Mouse (Mus musculus) embryonic facial prominence, embryonic 11.5 days (tissue): ENCODE measurements around the gene Gli2. TPM values are rescaled to one million over a fixed set of nuclear protein-coding genes. Genes with fewer than 3 reads are reported as not detected.
A peak's percentile ranks its signal among the peaks of the same experiment; 100 is the strongest.

Source experiments
- ATAC-seq: fragments of 200-750 bp; cut with Nextera tagmentation; replicated peaks from 2 replicates; pipeline ENCODE4 v1.8.0; 2017; ENCODE audit warnings: low read depth; ENCODE audit not compliant: insufficient number of reproducible peaks, low FRiP score, low TSS enrichment
- DNase-seq: peaks from one replicate; pipeline ENCODE4 v3.0.0-alpha.2; 2015; ENCODE audit warnings: low spot score
- H3K27ac ChIP-seq: fragments of 300-500 bp; sonication (generic); replicated peaks from 2 replicates; pipeline ENCODE4 v1.5.1; 2014; ENCODE audit warnings: mild to moderate bottlenecking, low read depth, low read length, control low read depth
- H3K27me3 ChIP-seq: fragments of 300-500 bp; sonication (generic); 2 replicates; pipeline ENCODE4 v1.6.1; 2014; ENCODE audit warnings: mild to moderate bottlenecking, low read length, moderate library complexity, mixed read lengths; ENCODE audit not compliant: control insufficient read depth, insufficient read depth
- H3K36me3 ChIP-seq: fragments of 300-500 bp; sonication (generic); replicated peaks from 2 replicates; pipeline ENCODE4 v1.6.1; 2014; ENCODE audit warnings: low read depth, mild to moderate bottlenecking, low read length, moderate library complexity, mixed read lengths; ENCODE audit not compliant: control insufficient read depth, insufficient read depth
- H3K4me1 ChIP-seq: fragments of 300-500 bp; sonication (generic); 2 replicates; pipeline ENCODE4 v1.6.1; 2014; ENCODE audit warnings: low read length, mixed read lengths; ENCODE audit not compliant: control insufficient read depth, insufficient read depth
- H3K4me2 ChIP-seq: fragments of 300-500 bp; sonication (generic); 2 replicates; pipeline ENCODE4 v1.6.1; 2014; ENCODE audit warnings: low read depth, mild to moderate bottlenecking, control low read depth, low read length, moderate library complexity
- H3K4me3 ChIP-seq: fragments of 300-500 bp; sonication (generic); 2 replicates; pipeline ENCODE4 v1.5.1; 2014; ENCODE audit warnings: low read depth, low read length, control low read depth
- H3K9ac ChIP-seq: fragments of 300-500 bp; sonication (generic); replicated peaks from 2 replicates; pipeline ENCODE4 v1.6.1; 2014; ENCODE audit warnings: mild to moderate bottlenecking, control low read depth, low read length
- H3K9me3 ChIP-seq: fragments of 300-500 bp; sonication (generic); replicated peaks from 2 replicates; pipeline ENCODE4 v1.6.1; 2016; ENCODE audit warnings: mild to moderate bottlenecking, low read length, inconsistent platforms, mixed read lengths; ENCODE audit not compliant: control insufficient read depth
- WGBS: fragments of 180-500 bp; shearing (Covaris S2); extraction: QIAGEN DNeasy Blood & Tissue Kit; methylation state at CpG from one replicate; pipeline ENCODE4 v1.1.7; 2014; 5-methylcytosine and 5-hydroxymethylcytosine counted together
- polyA plus RNA-seq: library from polyadenylated mRNA; unstranded; fragments of >200 nt; fragmentation: Nextera tagmentation; extraction: Ambion mirVana; gene quantifications from 2 replicates; pipeline ENCODE4 v1.2.1, GENCODE M21; 2014

Gli2 gene
- polyA plus RNA-seq, 1 experiment from 2014 or later, result 13.3 TPM

DNA sequence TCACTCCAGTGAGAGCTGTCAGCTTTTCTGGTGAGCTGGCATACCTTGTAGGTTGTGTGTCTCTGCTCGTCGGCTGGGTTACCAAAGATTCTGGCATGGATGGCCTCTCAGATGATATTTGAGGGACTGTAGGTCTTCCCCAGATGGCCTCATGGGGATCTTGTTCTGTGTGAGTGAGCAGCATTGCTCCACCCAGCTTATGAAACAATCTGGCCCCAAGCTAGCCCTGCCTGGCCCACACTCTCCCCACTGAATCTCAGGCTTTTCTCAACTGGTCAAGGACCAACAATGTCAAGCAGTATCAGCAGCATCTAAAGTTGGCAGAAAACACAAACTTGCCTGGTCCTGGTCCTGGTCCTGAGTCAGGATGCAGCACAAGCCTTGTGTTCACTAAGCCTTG is 105.0 kb downstream of the Gli2 start:
- Histone ChIP-seq H3K4me1 (no peaks in the 10 kb centered on the region), H3K9me3 (no peaks in the 10 kb centered on the region), H3K4me2 (no peak overlapping the region), H3K27ac (no peak overlapping the region), H3K27me3 (no peaks in the 10 kb centered on the region), H3K36me3 (no peaks in the 10 kb centered on the region), H3K9ac (no peak overlapping the region), H3K4me3 (no peak overlapping the region)
- DNase-seq (no peak), ATAC-seq (no peak)
- 70% methylated on average over 2 of the region's 2 CpGs for WGBS

- WGBS, result 82% methylated on average over 4 of the region's 4 CpGs
- H3K27ac ChIP-seq, result no peak overlapping the region
Observed at GRCm38 (mm10) chr1:118947221-118947620, 106.2 kb downstream of the Gli2 start.

DNA sequence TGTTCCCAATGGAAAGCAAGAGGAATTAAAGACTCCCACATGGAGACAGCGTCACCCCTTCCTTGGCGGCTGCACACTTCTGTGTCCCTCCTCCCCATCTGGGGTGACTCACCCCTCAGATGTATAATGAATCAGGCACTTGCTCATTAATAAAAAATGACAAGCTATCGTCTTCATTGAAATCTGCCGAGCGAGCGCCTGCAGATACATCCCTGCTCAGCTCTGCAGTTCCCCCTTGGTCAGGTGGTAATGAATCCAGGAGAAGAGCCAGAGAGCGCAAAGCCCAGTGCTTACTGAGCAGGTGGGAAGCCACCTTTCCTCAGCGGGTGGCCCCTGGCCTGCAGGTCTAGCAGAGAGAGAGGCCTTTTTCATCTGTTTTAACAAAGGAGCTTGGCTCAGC is 112.1 kb downstream of the Gli2 start:
- no peak overlapping the region; the same call in 1 of the 2 replicates for H3K9ac ChIP-seq
- H3K4me3 ChIP-seq, result no peak overlapping the region
- DNase-seq, result no peak
- no peaks in the 10 kb centered on the region; the same call in 1 of the 2 replicates for H3K36me3 ChIP-seq
- H3K9me3 ChIP-seq, result no peaks in the 10 kb centered on the region
- H3K27ac ChIP-seq, result no peak overlapping the region
- no peak overlapping the region for H3K4me2 ChIP-seq
- 70% methylated on average over 8 of the region's 8 CpGs for WGBS
- no peaks in the 10 kb centered on the region for H3K27me3 ChIP-seq
- H3K4me1 ChIP-seq, result no peaks in the 10 kb centered on the region
- ATAC-seq, result no peak

More at GRCm38 (mm10) chr1:118947221-118947620, 106.2 kb downstream of the Gli2 start:
- ATAC-seq (no peak), DNase-seq (no peak)
- Histone ChIP-seq H3K9me3 (no peaks in the 10 kb centered on the region), H3K36me3 (no peaks in the 10 kb centered on the region; the same call in 1 of the 2 replicates), H3K4me3 (no peak overlapping the region), H3K27me3 (no peaks in the 10 kb centered on the region), H3K9ac (no peak overlapping the region), H3K4me2 (no peak overlapping the region), H3K4me1 (no peaks in the 10 kb centered on the region)

DNA sequence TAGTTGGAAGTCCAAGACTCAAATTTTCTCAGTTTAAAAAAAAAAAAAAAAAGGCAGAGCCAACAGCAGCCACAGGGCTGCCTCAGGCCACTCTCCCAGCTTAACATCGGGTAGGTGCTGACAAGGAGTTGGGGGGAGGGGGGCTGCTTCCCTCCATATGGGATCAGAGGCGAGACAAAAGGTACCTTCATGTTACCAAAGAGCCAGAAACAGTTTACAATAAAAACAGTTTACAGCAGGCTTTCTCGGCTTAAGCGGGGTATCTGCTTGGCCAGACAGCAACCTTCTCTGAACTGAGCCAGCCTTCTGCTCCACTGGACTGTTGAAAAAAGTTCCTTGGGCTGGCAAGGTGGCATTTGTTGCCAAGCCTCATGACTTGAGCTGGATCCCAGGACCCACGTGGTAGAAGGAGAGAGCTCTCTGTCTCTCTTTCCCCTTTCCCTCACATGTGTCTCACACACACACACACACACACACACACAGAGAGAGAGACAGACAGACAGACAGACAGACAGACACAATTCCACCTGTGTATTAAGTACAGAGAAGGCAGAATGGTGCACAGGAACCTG is 113.1 kb downstream of the Gli2 start:
- DNase-seq, result no peak
- H3K4me3 ChIP-seq, result no peak overlapping the region
- 25% methylated on average over 5 of the region's 5 CpGs for WGBS
- no peak overlapping the region for H3K4me2 ChIP-seq
- ATAC-seq, result no peak
- no peak overlapping the region for H3K27ac ChIP-seq
- H3K27me3 ChIP-seq, result no peaks in the 10 kb centered on the region
- H3K36me3 ChIP-seq, result no peaks in the 10 kb centered on the region; the same call in 1 of the 2 replicates
- H3K9ac ChIP-seq, result no peak overlapping the region
- peaks cover 5% of the 10 kb centered on the region; the same call in 1 of the 2 replicates for H3K4me1 ChIP-seq
- H3K9me3 ChIP-seq, result no peaks in the 10 kb centered on the region

DNA sequence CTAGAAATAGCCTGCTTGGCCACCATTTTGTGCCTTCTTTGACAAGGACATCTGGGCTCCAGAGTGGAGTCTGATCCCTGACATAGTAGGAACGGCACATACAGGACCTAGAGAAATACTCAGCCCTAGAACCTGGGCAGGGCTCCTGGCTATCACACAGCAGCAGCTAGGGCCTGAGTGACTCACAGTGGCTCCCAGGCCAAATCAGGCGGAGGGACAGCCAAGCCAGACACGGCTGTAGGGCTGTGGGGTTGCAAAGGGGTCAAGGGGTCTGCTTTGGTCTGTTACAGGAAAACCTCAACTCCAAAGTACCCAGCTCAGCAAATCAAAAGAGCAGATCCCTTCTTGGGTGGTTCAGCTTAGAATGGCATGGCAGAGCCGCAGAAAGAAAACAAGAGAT is 115.2 kb downstream of the Gli2 start:
- H3K27ac ChIP-seq, result no peak overlapping the region

GRCm38 (mm10) chr1:118936108-118936507 is 117.3 kb downstream of the Gli2 start:
- no peak overlapping the region for H3K4me2 ChIP-seq
- H3K4me1 ChIP-seq, result peaks cover 5% of the 10 kb centered on the region; the same call in 1 of the 2 replicates
- no peak overlapping the region for H3K4me3 ChIP-seq
- no peak overlapping the region; the same call in 1 of the 2 replicates for H3K27ac ChIP-seq
- DNase-seq, result no peak
- no peaks in the 10 kb centered on the region for H3K27me3 ChIP-seq
- WGBS, result 39% methylated on average over 4 of the region's 4 CpGs
- H3K9ac ChIP-seq, result no peak overlapping the region
- no peaks in the 10 kb centered on the region for H3K36me3 ChIP-seq
- peak; percentile 47; the same call in 1 of the 2 replicates for ATAC-seq
- H3K9me3 ChIP-seq, result no peaks in the 10 kb centered on the region

More for the DNA sequence above, 115.2 kb downstream of the Gli2 start:
- Histone ChIP-seq H3K9me3 (no peaks in the 10 kb centered on the region), H3K4me1 (peaks cover 5% of the 10 kb centered on the region; the same call in 1 of the 2 replicates), H3K27me3 (no peaks in the 10 kb centered on the region), H3K4me2 (no peak overlapping the region), H3K9ac (no peak overlapping the region), H3K4me3 (no peak overlapping the region), H3K36me3 (no peaks in the 10 kb centered on the region; the same call in 1 of the 2 replicates)
- ATAC-seq, result no peak
- DNase-seq, result no peak
- 48% methylated on average over 4 of the region's 4 CpGs for WGBS

DNA sequence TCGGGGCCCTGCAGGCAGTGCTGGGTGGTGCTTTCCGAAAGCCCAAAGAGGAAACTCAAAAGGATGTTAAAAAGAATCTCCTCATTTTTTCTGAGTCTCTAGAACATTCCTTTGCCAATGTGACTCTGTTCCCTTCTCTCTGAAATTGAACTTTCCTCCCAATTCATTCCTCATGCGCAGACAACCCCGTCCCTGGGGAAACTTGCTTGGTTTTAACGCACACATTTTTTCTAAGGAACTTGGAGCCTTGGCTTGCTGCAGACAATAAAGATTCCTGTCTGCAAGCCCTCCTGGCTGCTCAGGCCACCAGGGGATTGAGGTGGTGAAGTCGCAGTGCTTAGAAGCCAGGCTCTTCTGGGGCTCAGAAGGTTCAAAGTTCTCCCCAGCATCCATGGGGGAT is 117.9 kb downstream of the Gli2 start:
- no peak overlapping the region; the same call in 1 of the 2 replicates for H3K27ac ChIP-seq
- no peaks in the 10 kb centered on the region for H3K27me3 ChIP-seq
- DNase-seq, result no peak
- no peak overlapping the region for H3K9ac ChIP-seq
- no peaks in the 10 kb centered on the region for H3K36me3 ChIP-seq
- WGBS, result 40% methylated on average over 6 of the region's 6 CpGs
- peaks cover 5% of the 10 kb centered on the region; the same call in 1 of the 2 replicates for H3K4me1 ChIP-seq
- H3K4me3 ChIP-seq, result no peak overlapping the region
- ATAC-seq, result no peak
- H3K9me3 ChIP-seq, result no peaks in the 10 kb centered on the region
- no peak overlapping the region for H3K4me2 ChIP-seq

DNA sequence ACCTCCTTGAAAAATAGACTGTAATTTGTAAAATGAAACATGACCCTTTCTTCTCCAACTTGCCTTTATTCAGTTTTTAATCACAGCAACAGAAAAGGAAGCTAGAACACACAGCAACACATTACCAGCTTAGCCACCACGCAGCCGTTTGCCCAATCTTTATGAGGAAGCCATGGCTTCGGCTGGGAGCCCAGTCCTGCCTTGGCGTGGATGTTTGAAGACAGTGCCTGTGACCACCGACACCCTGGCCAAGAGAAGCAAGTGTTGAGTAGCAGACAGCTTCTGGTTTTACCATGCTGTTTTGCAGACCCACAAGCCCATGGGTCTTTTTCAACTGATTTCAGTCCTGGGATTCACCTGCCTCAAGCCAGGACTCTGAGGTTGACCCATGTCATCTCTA is 121.3 kb downstream of the Gli2 start:
- Histone ChIP-seq H3K27ac (no peak overlapping the region), H3K36me3 (no peaks in the 10 kb centered on the region), H3K4me2 (no peak overlapping the region), H3K4me1 (peaks cover 5% of the 10 kb centered on the region; the same call in 1 of the 2 replicates), H3K9ac (no peak overlapping the region), H3K27me3 (no peaks in the 10 kb centered on the region), H3K9me3 (no peaks in the 10 kb centered on the region), H3K4me3 (no peak overlapping the region)
- 90% methylated on average over 5 of the region's 5 CpGs for WGBS
- DNase-seq (no peak), ATAC-seq (no peak)
